Mouse (Mus musculus): ENCODE data around the gene Tiam1.

Tiam1 gene

GRCm38 (mm10) chr16:89960186-89960878 lies 183.2 kb downstream of the Tiam1 start:
- DNase-seq (ENCODE audit: extremely low spot score, low read depth, low spot score) = no peak

GRCm38 (mm10) chr16:89958982-89959381 lies 184.6 kb downstream of the Tiam1 start:
- no peak for DNase-seq (ENCODE audit: extremely low spot score, low read depth, low spot score)

- no peak for DNase-seq (ENCODE audit: extremely low spot score, low read depth, low spot score)
Observed at GRCm38 (mm10) chr16:89958030-89958429, 185.5 kb downstream of the Tiam1 start.

GRCm38 (mm10) chr16:89954525-89954924 lies 189.0 kb downstream of the Tiam1 start:
- DNase-seq (ENCODE audit: extremely low spot score, low read depth, low spot score) = no peak

- DNase-seq (ENCODE audit: extremely low spot score, low read depth, low spot score) = no peak
Observed at GRCm38 (mm10) chr16:89954114-89954513, 189.5 kb downstream of the Tiam1 start.

- DNase-seq (ENCODE audit: extremely low spot score, low read depth, low spot score) = no peak
Observed at GRCm38 (mm10) chr16:89952821-89953220, 190.7 kb downstream of the Tiam1 start.

GRCm38 (mm10) chr16:89950754-89951153 lies 192.8 kb downstream of the Tiam1 start:
- DNase-seq (ENCODE audit: extremely low spot score, low read depth, low spot score) = no peak

- no peak for DNase-seq (ENCODE audit: extremely low spot score, low read depth, low spot score)
Observed at GRCm38 (mm10) chr16:89950251-89950650, 193.3 kb downstream of the Tiam1 start.

- DNase-seq (ENCODE audit: extremely low spot score, low read depth, low spot score) = no peak
Observed at GRCm38 (mm10) chr16:89948040-89948439, 195.5 kb downstream of the Tiam1 start.

GRCm38 (mm10) chr16:89946816-89947215 lies 196.8 kb downstream of the Tiam1 start:
- no peak for DNase-seq (ENCODE audit: extremely low spot score, low read depth, low spot score)

- peak; percentile 63 for DNase-seq (ENCODE audit: extremely low spot score, low read depth, low spot score)
Observed at GRCm38 (mm10) chr16:89944604-89945283, 198.8 kb downstream of the Tiam1 start.

- DNase-seq (ENCODE audit: extremely low spot score, low read depth, low spot score) = no peak
Observed at GRCm38 (mm10) chr16:89944050-89944449, 199.5 kb downstream of the Tiam1 start.

GRCm38 (mm10) chr16:89943267-89943971 lies 200.2 kb downstream of the Tiam1 start:
- no peak for DNase-seq (ENCODE audit: extremely low spot score, low read depth, low spot score)

GRCm38 (mm10) chr16:89940696-89941095 lies 202.9 kb downstream of the Tiam1 start:
- no peak for DNase-seq (ENCODE audit: extremely low spot score, low read depth, low spot score)

- DNase-seq (ENCODE audit: extremely low spot score, low read depth, low spot score) = no peak
Observed at GRCm38 (mm10) chr16:89938277-89938676, 205.3 kb downstream of the Tiam1 start.

- no peak for DNase-seq (ENCODE audit: extremely low spot score, low read depth, low spot score)
Observed at GRCm38 (mm10) chr16:89936571-89936970, 207.0 kb downstream of the Tiam1 start.

GRCm38 (mm10) chr16:89935398-89935797 lies 208.2 kb downstream of the Tiam1 start:
- no peak for DNase-seq (ENCODE audit: extremely low spot score, low read depth, low spot score)

- DNase-seq (ENCODE audit: extremely low spot score, low read depth, low spot score) = no peak
Observed at GRCm38 (mm10) chr16:89934616-89935015, 209.0 kb downstream of the Tiam1 start.

- no peak for DNase-seq (ENCODE audit: extremely low spot score, low read depth, low spot score)
Observed at GRCm38 (mm10) chr16:89933976-89934375, 209.6 kb downstream of the Tiam1 start.

- no peak for DNase-seq (ENCODE audit: extremely low spot score, low read depth, low spot score)
Observed at GRCm38 (mm10) chr16:89928611-89929010, 215.0 kb downstream of the Tiam1 start.

GRCm38 (mm10) chr16:89924249-89924890 lies 219.2 kb downstream of the Tiam1 start:
- no peak for DNase-seq (ENCODE audit: extremely low spot score, low read depth, low spot score)

Measured in hindlimb bud, embryonic 11.5 days (tissue).